Mouse (Mus musculus): ENCODE results near the gene Spg21. TPM values are rescaled to one million over a fixed set of nuclear protein-coding genes. Genes with fewer than 3 reads are reported as not detected.
A peak's percentile ranks its signal among the peaks of the same experiment; 100 is the strongest.

The Spg21 gene
- polyA plus RNA-seq, 1 experiment = 58.8 TPM

DNA sequence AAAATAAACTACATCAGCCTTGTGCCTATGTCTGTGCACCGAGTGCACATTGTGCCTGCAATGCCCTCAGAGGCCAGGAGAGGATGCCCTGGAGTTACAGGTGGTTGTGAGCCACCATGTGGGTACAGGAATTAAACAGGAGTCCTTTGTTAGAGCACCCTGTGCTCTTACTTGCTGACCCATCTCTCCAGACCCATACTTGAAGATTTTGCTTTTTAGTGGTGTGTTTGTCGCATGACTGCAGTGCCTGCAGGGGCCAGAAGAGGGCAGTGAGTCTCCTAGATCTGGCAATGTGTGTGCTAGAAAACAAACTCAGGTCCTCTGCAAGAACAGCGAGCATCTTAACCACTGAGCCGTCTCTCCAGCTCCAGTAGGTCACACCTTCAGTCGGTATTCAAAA lies 26.6 kb upstream of the Spg21 start:
- no peak for TF ChIP-seq POLR2A (IDR thresholded peaks at IDR 0.05; ENCODE audit: borderline replicate concordance, extremely low read depth, insufficient read depth, insufficient read length, poor library complexity, severe bottlenecking)
- TF ChIP-seq CTCF (IDR thresholded peaks at IDR 0.05; ENCODE audit: borderline replicate concordance, extremely low read depth, insufficient read depth, insufficient read length) = peak; percentile 42; the same call in 1 of the 2 replicates
- peak; percentile 18 for DNase-seq (ENCODE audit: low read depth)

- TF ChIP-seq CTCF (IDR thresholded peaks at IDR 0.05; ENCODE audit: borderline replicate concordance, extremely low read depth, insufficient read depth, insufficient read length) (no peak), POLR2A (IDR thresholded peaks at IDR 0.05; ENCODE audit: borderline replicate concordance, extremely low read depth, insufficient read depth, insufficient read length, poor library complexity, severe bottlenecking) (no peak)
- DNase-seq (ENCODE audit: low read depth) = no peak
Measured at GRCm38 (mm10) chr9:65435211-65435610, 25.5 kb upstream of the Spg21 start.

DNA sequence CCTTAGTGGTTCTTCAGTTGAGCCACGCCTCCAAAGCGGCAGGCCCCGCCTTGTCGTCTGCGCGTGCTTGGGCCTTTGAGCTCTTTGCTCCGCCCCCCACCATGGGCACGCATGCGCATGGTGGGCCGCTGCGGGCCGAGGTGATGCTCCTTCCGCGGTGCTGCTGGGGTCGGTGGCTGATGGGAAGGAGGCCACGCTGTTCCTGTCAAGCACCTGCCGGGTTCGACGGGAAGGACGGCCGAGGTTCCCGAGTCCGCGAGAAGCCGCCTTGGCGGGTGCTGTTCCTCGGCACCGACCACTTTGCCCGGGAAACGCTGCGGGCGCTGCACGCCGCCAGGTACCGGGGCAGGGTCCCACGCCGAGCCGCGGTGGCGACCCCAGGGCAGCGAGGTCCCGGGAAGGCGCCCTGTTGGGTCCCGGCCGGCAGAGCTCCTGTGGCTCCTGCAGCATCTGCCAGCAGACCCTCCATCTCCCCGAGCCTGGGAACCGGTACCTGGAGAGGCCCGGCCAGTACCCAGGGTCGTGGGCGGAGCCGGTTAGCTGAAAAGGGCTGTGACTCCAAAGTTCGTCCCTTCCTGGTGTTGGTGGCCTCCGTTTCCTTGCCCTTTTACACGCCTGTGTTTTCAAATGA lies 25.0 kb upstream of the Spg21 start, which contains the start of gene Mtfmt:
Gene Mtfmt, plus strand, starts transcription at position 112 of the 631 bp plus-strand sequence.
- peak; percentile 67; the same call in 1 of the 2 replicates for TF ChIP-seq POLR2A (IDR thresholded peaks at IDR 0.05; ENCODE audit: borderline replicate concordance, extremely low read depth, insufficient read depth, insufficient read length, poor library complexity, severe bottlenecking)
- no peak for TF ChIP-seq CTCF (IDR thresholded peaks at IDR 0.05; ENCODE audit: borderline replicate concordance, extremely low read depth, insufficient read depth, insufficient read length)
- peak; percentile 97 for DNase-seq (ENCODE audit: low read depth)

DNA sequence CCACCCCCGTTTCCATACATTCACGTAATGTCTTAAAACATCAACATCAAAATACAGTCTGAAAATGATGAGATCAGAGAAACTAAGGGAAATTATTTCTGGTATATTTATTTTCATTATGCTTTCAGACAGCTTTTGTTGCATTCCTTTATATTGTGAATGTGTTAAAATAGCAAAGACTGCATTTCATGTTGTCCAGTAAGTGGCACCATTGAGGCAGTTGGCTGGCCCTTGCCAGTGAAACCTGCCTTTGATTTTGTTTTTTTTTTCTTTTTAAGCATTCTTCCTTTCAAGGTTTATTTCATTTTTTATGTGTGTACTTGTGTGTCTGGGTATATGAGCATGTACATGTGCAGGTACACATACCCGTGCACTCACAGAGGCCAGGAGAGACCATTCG lies 16.1 kb upstream of the Spg21 start:
- TF ChIP-seq CTCF (IDR thresholded peaks at IDR 0.05; ENCODE audit: borderline replicate concordance, extremely low read depth, insufficient read depth, insufficient read length) = no peak
- no peak for TF ChIP-seq POLR2A (IDR thresholded peaks at IDR 0.05; ENCODE audit: borderline replicate concordance, extremely low read depth, insufficient read depth, insufficient read length, poor library complexity, severe bottlenecking)
- DNase-seq (ENCODE audit: low read depth) = no peak

DNA sequence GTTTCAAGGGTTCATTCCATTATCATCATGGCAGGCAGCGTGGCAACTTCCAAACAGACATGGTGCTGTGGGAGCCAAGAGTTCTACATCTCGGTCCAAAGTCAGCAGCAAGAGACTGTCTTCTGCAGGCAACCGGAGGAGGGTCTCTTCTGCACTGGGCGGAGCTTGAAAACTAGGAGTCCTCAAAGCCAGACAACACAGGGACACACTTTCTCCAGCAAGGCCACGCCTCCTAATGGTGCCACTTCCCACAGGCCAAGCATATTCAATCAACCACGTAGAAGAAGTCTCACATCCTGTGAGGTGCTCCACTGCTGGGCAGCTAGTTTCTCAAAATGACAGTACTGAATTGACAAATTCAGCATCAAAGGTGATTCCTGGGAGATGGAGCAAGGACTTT lies 12.8 kb upstream of the Spg21 start:
- no peak for DNase-seq (ENCODE audit: low read depth)
- TF ChIP-seq CTCF (IDR thresholded peaks at IDR 0.05; ENCODE audit: borderline replicate concordance, extremely low read depth, insufficient read depth, insufficient read length) (no peak), POLR2A (IDR thresholded peaks at IDR 0.05; ENCODE audit: borderline replicate concordance, extremely low read depth, insufficient read depth, insufficient read length, poor library complexity, severe bottlenecking) (no peak)

DNA sequence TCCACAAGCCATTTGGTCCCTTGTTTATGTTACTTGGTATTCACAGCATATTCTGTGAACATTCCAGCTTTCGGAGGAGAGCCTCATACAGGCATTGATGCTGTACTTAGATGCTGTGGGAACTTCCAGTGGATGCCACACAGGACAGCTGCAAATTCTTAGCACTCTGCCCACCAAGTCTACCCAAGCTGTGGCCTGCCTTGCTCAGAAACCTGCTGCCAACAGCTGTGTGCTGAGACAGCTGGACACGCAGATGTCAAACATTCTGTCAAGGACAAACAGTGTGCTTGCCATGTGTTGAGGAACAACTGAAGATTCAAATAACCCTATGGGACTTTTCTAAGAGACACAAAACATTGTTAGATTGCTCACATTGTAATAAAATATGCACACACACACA lies 1.8 kb upstream of the Spg21 start:
- no peak for TF ChIP-seq CTCF (IDR thresholded peaks at IDR 0.05; ENCODE audit: borderline replicate concordance, extremely low read depth, insufficient read depth, insufficient read length)
- TF ChIP-seq POLR2A (IDR thresholded peaks at IDR 0.05; ENCODE audit: borderline replicate concordance, extremely low read depth, insufficient read depth, insufficient read length, poor library complexity, severe bottlenecking) = no peak
- no peak for DNase-seq (ENCODE audit: low read depth)

- TF ChIP-seq CTCF (IDR thresholded peaks at IDR 0.05; ENCODE audit: borderline replicate concordance, extremely low read depth, insufficient read depth, insufficient read length) = no peak
- TF ChIP-seq POLR2A (IDR thresholded peaks at IDR 0.05; ENCODE audit: borderline replicate concordance, extremely low read depth, insufficient read depth, insufficient read length, poor library complexity, severe bottlenecking) = no peak
- DNase-seq (ENCODE audit: low read depth) = peak; percentile 22
Measured at GRCm38 (mm10) chr9:65460198-65460597, 549 bp upstream of the Spg21 start.

DNA sequence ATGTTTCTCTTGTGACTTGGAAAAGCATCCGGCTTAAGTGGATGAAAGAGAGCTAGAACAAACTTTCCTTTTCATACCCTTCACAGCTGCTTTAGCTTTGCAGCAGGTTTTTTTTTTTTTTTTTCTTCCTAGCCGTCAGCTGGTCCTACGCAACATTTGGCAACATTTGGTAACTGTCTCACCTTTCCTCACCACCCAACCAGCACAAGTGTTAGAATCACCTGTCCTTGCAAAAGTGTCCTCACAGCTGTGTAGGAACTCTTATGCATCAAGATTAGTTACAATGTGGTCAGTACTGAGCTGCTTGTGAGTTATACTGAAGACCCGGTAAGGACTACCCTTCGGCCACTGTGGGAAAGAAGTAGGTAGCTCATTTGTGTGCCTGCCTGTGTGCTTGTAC lies 1.8 kb downstream of the Spg21 start:
- no peak for TF ChIP-seq POLR2A (IDR thresholded peaks at IDR 0.05; ENCODE audit: borderline replicate concordance, extremely low read depth, insufficient read depth, insufficient read length, poor library complexity, severe bottlenecking)
- no peak for TF ChIP-seq CTCF (IDR thresholded peaks at IDR 0.05; ENCODE audit: borderline replicate concordance, extremely low read depth, insufficient read depth, insufficient read length)
- no peak for DNase-seq (ENCODE audit: low read depth)

- TF ChIP-seq POLR2A (IDR thresholded peaks at IDR 0.05; ENCODE audit: borderline replicate concordance, extremely low read depth, insufficient read depth, insufficient read length, poor library complexity, severe bottlenecking) (no peak), CTCF (IDR thresholded peaks at IDR 0.05; ENCODE audit: borderline replicate concordance, extremely low read depth, insufficient read depth, insufficient read length) (no peak)
- DNase-seq (ENCODE audit: low read depth) = no peak
Measured at GRCm38 (mm10) chr9:65464161-65464560, 3.4 kb downstream of the Spg21 start.

DNA sequence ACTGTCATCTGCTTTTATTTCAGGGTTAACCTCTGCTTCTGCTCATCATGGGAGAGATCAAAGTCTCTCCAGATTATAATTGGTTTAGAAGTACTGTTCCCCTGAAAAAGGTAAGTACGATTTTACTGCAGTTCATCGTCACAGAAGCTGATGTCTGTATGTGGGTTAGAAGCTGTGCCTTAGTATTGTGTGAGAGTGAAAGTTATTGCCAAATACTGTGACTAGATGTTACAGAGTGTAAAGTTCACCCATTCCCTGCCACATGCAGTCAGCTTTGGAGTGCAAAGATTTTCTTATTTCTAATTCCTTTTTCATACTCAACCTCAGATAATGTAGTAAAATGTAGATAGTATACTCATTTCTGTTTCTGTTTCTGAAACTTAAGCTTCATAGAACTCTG lies 4.5 kb downstream of the Spg21 start:
- no peak for DNase-seq (ENCODE audit: low read depth)
- TF ChIP-seq POLR2A (IDR thresholded peaks at IDR 0.05; ENCODE audit: borderline replicate concordance, extremely low read depth, insufficient read depth, insufficient read length, poor library complexity, severe bottlenecking) (no peak), CTCF (IDR thresholded peaks at IDR 0.05; ENCODE audit: borderline replicate concordance, extremely low read depth, insufficient read depth, insufficient read length) (no peak)

DNA sequence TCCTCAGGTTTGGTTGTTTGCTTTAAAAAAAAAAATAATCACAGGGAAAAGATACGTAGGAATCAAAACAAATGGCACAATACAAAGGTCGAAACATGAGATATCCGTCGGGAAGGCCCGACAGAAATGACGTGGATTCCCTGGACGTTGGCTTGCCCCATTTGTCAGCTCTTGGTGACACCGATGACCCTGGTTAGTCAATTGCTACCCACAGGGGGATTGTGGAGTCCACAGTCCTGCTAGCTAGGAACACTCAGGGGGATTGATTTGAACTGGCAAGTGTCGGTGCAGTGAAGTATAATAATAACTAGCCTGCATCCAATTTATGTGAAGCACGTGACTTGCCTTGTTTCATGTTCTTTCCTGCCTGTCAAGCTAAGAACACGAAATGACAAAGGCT lies 6.9 kb downstream of the Spg21 start:
- DNase-seq (ENCODE audit: low read depth) = peak; percentile 5
- TF ChIP-seq CTCF (IDR thresholded peaks at IDR 0.05; ENCODE audit: borderline replicate concordance, extremely low read depth, insufficient read depth, insufficient read length) = no peak

DNA sequence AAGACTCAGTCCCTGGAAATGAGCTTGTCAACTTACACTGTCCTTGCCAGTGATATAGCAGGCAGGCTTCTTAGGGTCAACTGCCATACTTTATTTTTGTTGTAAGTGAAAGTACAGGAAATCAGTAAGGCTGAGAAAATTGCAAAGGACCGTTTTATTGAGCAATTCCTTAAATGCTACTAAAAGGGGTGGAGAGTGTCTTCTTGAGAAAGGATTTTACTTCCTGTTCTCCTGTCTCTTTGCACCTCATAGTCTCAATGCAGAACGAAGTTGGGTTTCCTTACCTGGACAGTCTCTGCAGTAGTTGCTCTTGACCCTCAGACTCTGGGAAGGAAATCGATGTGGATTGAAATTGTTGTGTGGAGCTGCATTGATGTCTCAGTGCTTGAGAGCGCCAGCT lies 12.0 kb downstream of the Spg21 start:
- TF ChIP-seq POLR2A (IDR thresholded peaks at IDR 0.05; ENCODE audit: borderline replicate concordance, extremely low read depth, insufficient read depth, insufficient read length, poor library complexity, severe bottlenecking) (no peak), CTCF (IDR thresholded peaks at IDR 0.05; ENCODE audit: borderline replicate concordance, extremely low read depth, insufficient read depth, insufficient read length) (no peak)
- DNase-seq (ENCODE audit: low read depth) = no peak

All from brain, embryonic 14.5 days (tissue).